Mouse (Mus musculus) heart, postnatal 0 days (tissue): ENCODE results near the gene Itga8.

Experiments
- CTCF ChIP-seq: IDR thresholded peaks from 2 replicates; pipeline ENCODE4 v1.5.1; 2016; ENCODE audit warnings: antibody characterized with exemption, control low read depth, low read depth
- EP300 ChIP-seq: IDR thresholded peaks from 2 replicates; pipeline ENCODE4 v1.6.1; 2016; ENCODE audit warnings: antibody characterized with exemption, low read depth

DNA sequence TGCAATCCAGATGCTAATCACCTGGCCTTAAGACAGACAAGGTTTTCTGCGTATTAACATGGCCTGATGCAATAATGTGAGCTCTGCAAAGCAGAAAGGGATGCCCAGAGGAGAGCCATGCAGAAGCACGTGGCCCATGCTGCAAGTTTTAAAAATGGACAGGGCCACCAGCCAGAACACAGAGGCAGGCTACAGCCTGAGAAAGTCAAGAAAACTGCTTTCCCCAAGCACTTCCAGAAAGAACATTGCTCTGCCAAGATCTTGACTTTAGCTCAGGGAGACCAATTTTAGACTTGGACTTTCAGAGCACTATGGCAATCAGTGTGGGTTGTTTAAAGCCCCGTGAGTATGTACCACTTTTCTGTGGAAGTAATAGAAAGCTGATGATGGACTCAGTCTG, 11.5 kb downstream of the Itga8 start:
- TF ChIP-seq EP300, result no peak
- TF ChIP-seq CTCF, result no peak
